Mouse (Mus musculus): ENCODE measurements around the gene Hacd2.
A peak's percentile ranks its signal among the peaks of the same experiment; 100 is the strongest.

Gene Hacd2

DNA sequence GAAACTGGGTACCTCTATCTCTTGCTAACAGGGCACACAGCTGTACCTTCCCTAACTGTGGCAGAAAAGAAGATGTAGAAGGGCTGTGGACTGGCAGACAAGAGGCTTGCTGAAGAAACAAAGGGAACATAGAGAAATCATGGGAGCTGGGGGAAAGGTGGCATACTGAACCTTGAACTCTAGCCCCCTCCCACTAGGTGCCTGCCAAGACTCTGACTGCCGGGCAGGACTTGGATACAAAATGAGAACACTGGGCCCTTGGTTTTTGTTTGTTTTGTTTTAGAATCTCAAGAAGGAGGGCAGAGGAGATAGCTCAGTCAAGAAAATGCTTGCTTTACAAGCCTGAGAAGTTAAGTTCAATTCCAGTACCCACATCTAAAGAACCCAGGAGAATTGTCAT, 14.9 kb upstream of the Hacd2 start:
- DNase-seq (ENCODE audit: low spot score): no peak

DNA sequence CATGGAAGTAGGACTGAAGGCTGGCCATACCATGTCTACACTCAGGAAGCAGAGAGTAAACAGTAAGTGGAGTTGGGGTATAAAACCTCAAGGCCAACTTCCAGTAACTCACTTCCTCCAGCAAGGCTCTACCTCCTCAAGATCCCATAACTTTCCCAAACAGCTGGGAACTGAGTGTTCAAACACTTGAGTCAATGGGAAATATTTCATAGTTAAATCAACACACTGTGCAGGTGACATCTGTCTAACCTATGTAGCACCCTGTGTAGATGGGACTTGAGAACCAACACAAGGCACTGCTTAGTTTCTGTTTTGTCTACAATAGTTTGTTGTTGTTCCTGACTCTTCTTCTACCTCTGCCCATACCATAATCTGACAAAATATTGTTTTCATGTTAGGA, 13.8 kb upstream of the Hacd2 start:
- no peak for DNase-seq (ENCODE audit: low spot score)

DNA sequence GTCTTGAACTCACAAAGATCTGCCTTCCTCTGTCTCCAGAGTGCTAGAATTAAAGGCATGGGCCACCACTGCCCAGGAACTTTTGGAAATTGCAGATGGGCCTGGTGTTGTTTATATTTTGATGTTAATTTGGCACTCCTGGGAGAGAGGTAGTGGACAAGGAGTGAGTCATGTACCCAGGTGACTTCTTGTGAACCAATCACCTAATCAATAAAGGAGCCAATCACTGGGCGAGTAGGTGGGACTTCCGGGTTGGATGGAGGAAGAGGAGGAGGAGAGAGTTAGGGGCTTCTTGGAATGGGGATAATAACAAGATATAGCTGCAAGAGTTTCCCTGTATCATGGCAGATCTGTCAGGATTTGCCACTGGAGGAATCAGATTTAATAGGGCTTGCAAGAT, 8.7 kb upstream of the Hacd2 start:
- no peak for DNase-seq (ENCODE audit: low spot score)

DNA sequence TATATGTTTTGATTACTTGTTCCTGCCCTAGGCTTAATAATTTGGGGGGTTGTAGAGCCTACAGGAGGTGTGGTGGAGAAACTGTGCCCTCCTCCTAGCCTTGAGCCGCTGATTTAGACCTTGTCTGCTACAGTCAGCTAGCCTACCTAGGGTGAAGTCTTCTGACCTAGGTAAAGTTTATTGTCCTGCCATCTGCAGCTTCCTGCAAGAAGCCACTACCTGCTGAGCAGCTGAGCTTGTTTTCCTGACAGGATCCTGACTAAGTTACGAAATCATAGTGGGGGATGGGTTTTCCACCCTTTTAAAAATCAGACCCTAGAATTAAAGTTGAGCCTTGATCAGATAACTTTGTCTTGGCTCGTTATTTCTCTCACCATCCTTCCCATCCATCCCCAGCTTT, 5.7 kb upstream of the Hacd2 start:
- DNase-seq (ENCODE audit: low spot score): no peak

DNA sequence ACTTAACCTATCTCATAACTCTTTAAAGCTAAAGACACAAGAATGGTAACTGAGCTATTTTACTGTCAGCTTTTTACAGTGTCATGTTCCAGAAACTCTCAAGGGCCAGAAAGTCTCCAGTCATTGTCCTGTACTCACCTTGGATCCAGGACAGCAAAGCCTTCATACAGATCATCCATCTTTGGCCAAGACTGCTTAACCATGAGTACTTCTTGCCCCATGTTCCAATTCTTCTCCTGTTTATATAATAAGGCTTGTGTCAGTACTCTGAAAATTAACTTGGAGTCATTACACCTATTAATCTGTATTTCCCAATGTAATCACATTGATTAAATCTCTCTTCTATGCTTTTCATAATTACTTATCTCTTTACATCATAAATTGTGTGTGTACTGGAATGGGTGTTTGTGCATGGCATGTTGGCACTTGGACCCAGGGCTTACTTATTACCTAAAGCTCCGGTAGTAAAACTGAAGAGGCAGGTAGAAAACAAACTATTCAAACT, 3.7 kb upstream of the Hacd2 start:
- no peak for DNase-seq (ENCODE audit: low spot score)

DNA sequence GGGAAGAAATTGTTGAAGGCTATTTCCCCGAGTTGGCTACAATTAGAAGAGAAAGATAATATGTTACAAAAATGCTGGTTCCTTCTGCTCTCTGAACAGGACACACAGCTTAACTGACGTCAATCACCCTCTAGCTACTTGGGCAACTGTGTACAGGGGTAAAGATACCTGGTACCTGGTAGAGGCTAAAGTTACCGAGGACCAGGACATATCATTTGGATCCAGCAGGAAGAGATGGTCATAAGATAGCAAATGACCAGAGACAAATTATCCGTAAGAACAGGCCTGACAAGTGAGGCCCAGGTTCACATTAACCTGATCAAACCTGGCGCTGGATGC, 356 bp upstream of the Hacd2 start:
- DNase-seq (ENCODE audit: low spot score): no peak

DNA sequence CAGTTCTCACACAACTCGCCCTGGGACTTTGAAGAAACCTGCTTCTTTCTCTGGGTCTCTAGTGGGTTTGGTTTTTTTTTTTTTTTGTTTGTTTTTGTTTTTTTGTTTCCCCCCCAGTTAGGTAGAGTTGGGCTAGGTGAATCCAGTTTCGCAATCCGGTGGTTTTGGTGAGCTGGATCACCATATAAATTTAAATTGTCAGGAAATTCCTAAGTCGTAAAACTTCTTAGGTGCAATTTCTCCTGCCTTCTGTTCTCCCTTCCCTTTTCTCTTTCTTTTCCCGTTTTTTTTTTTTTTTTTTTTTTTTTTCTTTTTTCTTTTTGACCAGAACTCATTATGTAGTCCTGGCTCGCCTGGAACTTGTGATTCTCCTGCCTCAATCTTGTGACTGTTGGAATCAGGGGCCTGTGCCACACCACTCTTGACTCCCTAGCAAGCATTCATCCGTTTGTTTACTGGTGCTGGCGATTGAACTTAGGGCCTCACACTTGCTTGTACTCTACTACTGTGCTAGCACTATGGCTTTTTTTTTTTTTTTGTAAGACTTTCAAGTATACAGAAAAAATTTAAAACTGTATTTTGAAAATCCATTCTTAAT, 1.0 kb downstream of the Hacd2 start:
- no peak for DNase-seq (ENCODE audit: low spot score)

DNA sequence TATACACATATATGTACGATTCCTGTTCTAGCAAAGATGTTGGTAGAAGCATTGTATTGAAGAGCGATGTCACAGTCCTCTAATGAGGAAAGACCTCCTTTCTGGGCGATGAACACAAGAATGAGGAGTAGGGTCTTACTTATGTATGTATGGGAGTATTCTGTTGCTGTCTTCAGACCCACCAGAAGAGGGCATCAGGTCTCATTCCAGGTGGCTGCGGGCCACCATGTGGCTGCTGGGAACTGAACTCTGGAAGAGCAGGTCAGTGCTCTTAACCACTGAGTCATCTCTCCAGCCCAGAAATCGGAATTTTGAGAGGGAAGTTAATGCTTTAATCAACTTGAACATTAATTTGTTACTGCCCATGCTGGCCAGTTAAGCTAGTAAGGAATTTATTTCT, 2.1 kb downstream of the Hacd2 start:
- peak; percentile 1 for DNase-seq (ENCODE audit: low spot score)

DNA sequence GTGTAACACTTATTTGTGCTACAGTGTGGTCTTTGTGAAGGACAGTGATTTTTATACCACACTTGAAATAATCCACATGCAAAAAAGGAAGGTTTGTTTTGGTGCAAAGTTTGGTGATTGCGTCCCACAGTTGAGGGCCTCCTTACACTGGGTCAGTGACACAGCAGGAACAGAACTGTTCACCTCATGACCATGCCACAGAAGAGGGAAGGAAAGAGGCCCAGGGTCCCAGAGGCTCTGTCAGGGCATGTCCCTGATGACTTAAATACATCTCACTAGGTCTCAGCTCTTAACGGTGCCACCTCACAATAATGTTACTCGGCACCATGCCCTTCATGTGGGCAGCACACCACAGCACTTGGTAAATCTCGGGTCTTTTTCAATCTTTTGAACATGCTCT, 3.1 kb downstream of the Hacd2 start:
- DNase-seq (ENCODE audit: low spot score): no peak

DNA sequence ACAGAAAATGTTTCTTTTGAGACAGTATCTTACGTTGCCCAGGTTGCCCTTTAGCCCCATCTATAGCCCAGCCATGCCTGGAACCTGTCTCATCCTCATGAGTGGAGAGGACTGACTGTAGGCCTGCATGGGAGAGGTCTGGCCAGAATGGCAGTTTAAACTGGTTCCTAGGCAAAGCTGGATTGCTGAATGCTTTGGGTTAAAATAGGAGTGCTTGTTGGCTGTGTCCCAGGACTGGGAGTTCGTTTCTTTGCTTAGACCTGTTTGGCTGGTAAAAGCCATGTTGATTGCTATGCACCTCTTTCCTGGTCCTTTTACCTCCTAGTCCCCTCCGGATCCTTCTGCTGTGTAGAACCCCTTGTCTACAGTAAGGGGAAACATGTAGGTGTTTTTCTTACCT, 11.0 kb downstream of the Hacd2 start:
- DNase-seq (ENCODE audit: low spot score): no peak

DNA sequence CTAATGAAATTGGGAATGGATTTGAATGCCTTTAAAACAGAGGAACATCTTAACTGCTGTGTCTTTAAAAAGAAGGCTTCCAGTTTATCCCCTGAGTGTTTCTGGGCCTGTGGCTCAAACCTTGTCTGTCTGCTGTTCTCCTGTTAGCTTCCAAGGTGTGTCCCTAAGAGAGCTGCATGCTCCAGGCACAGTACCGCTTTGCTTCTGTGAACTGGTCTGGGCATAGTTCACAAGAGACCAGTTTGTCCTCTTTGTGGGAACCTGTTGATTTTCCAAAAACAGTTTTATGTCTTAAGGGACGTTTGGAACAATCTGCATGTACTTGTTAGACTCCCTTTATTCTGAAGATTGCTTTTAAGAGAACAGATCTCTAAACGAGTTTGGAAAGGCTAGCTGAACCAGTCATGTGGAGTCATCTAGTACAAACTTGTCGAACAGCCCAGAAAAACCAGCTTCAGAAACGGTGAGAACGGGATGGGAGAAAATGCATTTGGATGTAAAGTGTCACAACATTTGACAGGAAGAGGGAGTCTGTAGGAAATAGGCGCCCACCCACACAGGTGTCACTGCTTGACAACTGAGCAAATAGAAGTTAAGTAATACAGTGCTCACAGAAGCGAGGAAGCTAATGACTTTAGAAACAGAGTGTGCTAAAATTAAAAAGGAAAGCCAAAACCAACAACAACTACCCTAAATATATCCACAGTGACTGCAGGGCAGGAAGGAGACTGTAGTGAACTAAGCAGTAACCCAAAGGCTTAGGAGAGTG, 11.8 kb downstream of the Hacd2 start:
- DNase-seq (ENCODE audit: low spot score): no peak

DNA sequence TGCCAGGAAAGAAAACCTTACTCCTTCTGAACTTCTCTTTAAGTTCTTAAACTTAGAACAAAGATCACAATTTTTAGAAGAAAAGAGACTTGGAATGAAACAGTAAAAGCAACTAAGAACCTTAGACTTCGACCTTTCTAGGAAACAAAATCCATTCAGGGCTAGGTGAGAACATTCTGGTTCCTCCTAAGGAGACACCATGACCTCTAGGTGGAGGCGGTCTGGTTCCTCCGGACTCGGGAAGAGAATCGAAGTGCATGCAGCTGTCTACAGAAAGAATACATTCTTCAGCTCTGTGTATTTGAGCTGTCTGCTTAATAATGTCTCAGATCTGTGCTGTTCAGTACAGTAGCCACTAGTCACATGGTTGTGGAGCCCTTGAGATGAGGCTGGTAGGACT, 12.7 kb downstream of the Hacd2 start:
- no peak for DNase-seq (ENCODE audit: low spot score)

DNA sequence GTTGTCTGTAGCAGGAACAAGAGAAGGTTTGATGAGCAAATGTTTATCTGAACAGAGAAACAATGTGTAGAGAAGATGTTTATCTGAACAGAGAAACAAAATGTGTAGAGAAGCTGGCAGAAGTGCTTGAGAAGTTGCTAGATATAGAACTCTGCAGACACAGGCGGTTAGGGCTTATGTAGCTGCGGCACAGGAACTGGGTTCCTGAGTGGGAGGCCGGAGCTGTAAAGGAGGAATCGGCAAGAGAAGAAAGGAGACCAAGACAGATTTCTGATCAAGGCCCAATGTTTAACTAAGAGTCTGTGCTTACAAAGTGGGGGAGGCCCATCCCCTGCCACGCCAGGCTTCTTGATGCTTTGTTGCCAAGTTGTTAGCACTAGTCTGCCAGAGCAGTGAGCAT, 14.5 kb downstream of the Hacd2 start:
- no peak for DNase-seq (ENCODE audit: low spot score)

DNA sequence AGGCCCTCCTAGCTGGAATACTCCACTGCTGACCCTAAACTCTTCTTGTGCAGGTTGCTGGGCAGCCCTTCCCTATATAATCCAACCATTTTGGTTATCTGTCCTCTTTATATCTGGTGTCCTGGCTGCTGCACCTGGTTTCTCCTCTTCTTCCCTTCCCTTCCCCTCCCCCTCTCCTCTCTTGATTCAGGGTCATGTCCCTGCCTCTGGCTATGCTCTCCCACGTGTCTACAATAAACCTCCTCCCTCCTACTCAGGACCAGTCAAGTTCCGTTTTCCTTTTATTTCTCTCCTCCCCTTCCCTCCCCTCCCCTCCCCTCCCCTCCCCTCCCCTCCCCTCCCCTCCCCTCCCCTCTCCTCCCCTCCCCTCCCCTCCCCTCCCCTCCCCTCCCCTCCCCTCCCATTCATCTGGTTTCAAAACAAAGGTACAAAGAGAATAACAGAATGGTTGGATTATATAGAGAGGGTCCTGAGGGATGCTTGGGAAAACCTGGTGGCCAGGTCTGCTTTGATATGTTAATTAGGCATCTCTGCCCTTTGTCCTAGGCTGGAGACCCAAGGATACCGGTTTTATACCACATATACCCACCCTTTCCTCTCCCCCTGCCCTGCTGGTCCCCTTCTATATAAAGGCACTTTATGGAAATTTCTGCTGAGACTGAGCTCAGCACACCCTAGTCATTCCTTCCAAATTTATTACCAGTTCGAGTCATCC, 16.3 kb downstream of the Hacd2 start:
- no peak for DNase-seq (ENCODE audit: low spot score)

DNA sequence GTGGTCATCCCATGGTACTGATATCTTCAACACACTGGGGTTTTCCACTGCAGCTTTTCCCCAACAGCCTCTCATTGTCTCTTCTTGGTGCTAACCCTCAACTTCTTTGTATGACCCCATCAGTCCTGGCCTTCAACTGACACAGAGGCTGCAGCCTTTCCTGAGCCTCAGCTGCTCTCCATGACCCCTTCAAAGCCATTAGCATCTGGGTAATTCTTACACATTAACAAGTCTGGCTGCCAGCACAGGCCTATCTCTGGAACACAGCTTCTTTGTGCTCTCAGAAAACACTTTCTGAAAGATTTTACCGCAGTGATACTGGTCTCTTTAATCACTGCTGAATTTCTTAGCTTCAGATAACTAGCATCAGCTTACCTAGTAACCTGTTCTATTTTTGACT, 17.9 kb downstream of the Hacd2 start:
- no peak for DNase-seq (ENCODE audit: low spot score)

DNA sequence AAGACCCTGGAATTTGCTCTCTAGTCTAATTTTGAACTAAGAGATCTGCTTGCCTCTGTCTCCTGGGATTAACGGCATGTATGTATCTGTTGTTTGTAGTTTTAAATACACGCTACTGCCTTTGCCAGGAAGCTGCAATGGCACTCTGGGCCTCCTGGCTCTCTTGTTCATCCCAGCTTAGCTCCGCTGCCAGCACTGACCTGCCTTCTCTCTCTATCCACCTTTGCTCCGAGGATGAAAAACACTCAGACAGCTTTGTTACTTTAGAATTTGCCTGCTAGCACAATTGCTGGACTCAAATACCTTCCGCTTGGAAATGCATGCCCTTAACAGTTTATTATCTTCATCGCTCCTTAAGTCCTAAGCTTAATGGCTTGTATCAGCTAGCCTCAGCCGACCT, 18.8 kb downstream of the Hacd2 start:
- DNase-seq (ENCODE audit: low spot score): no peak

DNA sequence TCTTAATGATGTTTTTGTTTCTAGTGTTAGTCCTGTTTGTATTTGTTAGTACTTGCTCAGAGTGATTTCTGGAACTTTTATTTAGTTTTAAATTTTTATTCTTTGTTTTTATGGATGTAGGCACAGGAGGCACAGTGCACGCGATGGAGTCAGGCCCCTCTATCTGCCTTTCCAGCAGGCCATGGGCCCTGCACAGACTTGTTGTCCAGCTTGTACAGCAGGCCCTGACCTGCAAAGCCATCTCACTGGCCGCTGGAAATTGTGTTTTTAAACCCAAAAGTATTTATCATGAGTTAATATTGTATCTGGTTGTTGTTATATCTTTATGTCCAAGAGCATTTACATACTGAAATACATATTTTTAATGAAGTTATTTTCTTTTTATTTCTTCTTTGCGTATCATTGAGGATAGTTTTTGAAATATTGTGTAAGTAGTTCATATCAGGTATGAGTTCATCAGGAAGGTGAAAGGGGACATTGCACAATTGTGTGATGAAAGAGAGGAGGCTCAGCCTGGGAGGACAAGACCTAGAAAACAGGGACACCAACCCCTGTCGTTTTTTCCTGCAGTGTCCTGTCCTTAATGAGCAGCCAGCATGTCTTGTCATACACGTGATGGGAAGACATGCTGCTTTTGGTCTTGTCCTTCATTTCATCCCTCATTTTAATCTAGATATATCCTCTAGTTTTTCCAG, 24.0 kb downstream of the Hacd2 start:
- no peak for DNase-seq (ENCODE audit: low spot score)

DNA sequence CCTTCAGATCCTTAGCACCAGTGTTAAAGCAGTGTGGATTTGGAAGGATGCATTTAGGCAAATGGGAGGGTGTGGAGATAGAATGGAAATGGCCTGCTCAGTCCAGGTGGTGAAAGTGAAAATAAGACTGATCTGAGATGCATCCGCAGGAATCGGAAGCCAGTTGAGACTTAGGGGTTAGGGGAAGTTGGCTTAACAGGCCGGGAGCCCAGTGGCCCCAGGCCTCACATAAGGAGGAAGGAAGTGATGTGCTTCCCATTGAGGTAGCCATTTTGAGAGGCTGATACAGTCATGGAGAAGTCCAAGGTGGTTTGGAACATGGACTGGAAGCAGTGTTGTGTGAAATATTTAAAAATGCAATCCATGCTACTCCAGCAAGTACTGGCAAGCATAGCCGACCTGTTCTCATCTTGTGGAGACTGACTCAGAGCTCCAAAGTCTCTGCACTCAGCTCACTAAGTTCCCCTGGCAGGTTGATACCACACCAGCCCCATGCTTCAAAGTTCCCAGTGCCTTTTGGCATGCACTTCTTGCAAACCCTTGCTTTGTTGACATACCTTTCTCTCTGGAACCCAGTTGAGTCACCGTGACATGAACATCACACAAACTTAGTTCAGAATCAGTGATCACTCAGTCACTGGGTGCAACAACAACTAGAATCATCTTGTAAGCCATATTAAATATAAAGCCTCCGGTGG, 25.2 kb downstream of the Hacd2 start:
- no peak for DNase-seq (ENCODE audit: low spot score)

DNA sequence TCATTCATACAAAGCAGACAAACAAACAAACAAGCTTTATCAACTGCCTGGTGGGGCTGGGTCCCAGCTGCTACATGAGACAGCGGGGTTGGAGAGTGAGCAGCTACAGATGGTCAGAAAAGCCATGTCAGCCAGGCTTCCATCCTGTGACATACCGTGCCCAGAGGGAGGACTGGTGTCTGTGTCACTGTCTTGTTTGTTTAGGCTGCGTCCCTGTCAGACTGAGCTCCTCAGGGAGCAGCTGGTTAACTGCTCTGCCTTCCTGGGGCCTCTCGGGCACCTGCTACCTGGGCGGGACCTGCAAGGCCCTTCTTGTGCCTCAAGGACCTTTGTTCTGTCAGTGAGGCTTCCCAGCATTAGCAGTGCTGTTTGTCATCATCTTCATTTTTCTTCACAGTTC, 28.8 kb downstream of the Hacd2 start:
- no peak for DNase-seq (ENCODE audit: low spot score)

DNA sequence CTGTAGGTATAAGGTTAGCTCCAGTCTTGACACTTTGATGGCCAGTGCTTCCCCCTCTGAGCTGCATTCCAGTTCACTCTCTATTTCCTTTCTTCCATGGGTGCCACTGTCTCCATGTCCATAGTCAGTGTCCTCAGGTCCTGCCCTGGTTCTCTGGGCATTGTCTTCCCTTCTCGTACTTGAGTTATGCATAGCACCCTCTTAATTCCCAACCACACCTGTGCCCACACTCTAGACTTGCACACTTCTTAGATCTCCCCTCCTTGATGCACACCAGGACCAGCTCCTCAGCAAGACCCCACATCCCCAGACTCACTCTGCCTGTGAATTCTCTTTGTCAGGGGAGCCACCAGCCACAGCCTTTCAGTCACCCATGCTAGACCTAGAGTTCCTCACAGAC, 30.0 kb downstream of the Hacd2 start:
- no peak for DNase-seq (ENCODE audit: low spot score)

DNA sequence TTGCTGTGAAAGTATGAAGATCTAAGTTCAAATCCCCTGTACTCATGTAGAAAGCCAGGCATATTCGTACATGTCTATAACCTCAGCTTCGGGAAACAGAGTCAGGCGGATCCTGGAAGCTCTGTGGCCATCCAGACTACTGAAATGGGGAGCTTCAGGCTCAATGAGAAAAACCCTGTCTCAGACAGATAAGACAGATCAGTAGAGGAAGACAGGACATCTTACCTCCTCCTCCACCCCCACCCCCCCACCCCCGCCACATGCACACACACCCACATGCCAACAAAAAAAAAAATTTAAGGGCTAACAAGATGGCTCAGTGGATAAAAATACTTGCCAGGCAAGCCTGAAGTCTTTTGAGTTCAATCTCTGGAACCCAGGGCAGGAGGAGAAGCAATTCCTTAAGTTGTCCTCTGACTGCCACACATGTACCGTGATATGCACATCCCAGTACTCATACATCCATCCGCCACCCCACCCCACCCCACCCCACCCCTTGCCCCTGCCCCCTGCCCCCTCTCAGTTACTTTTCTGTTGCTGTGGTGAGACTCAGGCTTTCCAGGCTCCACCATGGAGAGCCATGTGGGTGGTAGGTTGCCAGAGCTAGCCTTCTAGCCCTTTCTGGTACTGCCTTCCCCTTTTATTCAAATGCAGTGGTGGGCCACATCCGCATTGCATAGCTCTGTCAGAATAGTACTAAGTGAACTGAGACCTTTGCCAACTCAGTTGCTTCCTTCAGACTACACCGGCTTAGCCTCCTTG, 32.4 kb downstream of the Hacd2 start:
- no peak for DNase-seq (ENCODE audit: low spot score)

DNA sequence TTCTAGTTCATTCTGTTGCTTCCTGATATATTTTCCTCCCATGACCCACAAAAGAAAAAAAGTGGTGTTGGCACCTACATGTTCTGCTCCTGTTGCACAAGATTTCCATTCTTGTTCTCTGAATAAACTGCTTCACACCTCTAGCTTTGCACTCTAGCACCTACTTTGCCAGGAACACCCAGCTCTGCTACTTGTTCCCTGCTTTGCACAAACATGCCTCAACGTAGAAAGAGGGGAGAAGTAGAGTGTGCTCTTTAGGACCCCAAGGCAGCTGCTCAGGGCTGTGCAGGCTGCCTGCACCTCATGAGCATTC, 32.9 kb downstream of the Hacd2 start:
- DNase-seq (ENCODE audit: low spot score): no peak
